Mouse (Mus musculus) C2C12 (cell line): ENCODE measurements at regions not wholly inside any gene's neighbourhood (a gene's known extent, or its start where the extent isn't known, plus 50 kb on each side); places are given as distances from the start of the nearest gene placed in this dataset.
A peak's percentile ranks its signal among the peaks of the same experiment; 100 is the strongest.
"Not testable (repeated sequence)": the region's sequence is repeated elsewhere in the genome, so short reads cannot be mapped to it uniquely, and the experiment has no call there.

ENCODE experiments used
- H3K27me3 ChIP-seq: one replicate; pipeline ENCODE4 v1.6.1; 2011; ENCODE audit not compliant: control insufficient read depth, insufficient read depth, insufficient read length
- H3K36me3 ChIP-seq: one replicate; pipeline ENCODE4 v1.6.1; 2011; ENCODE audit not compliant: control insufficient read depth, insufficient read depth
- H3K4me3 ChIP-seq: one replicate; pipeline ENCODE4 v1.5.1; 2011; ENCODE audit warnings: mild to moderate bottlenecking, control low read depth; ENCODE audit not compliant: poor library complexity, insufficient read depth, severe bottlenecking
- H3K79me2 ChIP-seq: one replicate; pipeline ENCODE4 v1.6.1; 2011; ENCODE audit not compliant: control insufficient read depth, insufficient read depth
- H3K79me3 ChIP-seq: one replicate; pipeline ENCODE4 v1.6.1; 2011; ENCODE audit warnings: low read depth, control low read depth
- H3ac ChIP-seq: one replicate; pipeline ENCODE3; 2011; ENCODE audit warnings: low read depth; ENCODE audit not compliant: control insufficient read depth, insufficient read length
- CEBPB ChIP-seq: IDR thresholded peaks from one replicate; pipeline ENCODE4 v1.6.1; 2011; ENCODE audit warnings: low read depth, mild to moderate bottlenecking, control low read depth, moderate library complexity
- CTCF ChIP-seq: IDR thresholded peaks from one replicate; pipeline ENCODE4 v1.5.1; 2011; ENCODE audit not compliant: control insufficient read depth, insufficient read depth, insufficient read length
- FOSL1 ChIP-seq: IDR thresholded peaks from one replicate; pipeline ENCODE4 v1.8.0; 2011; ENCODE audit warnings: mild to moderate bottlenecking, low read length; ENCODE audit not compliant: poor library complexity, insufficient read depth, severe bottlenecking
- MAX ChIP-seq: IDR thresholded peaks from one replicate; pipeline ENCODE4 v1.6.1; 2011; ENCODE audit warnings: mild to moderate bottlenecking, control low read depth
- MYOD1 ChIP-seq: IDR thresholded peaks from one replicate; pipeline ENCODE4 v1.6.1; 2011; ENCODE audit warnings: low read depth; ENCODE audit not compliant: control insufficient read depth, insufficient read length
- MYOG ChIP-seq: IDR thresholded peaks from one replicate; pipeline ENCODE4 v1.6.1; 2011; ENCODE audit not compliant: control insufficient read depth, insufficient read length; ENCODE audit errors: extremely low read depth
- USF1 ChIP-seq: IDR thresholded peaks from one replicate; pipeline ENCODE4 v1.6.1; 2011; ENCODE audit warnings: low read depth, mild to moderate bottlenecking, control low read depth, moderate library complexity

- Histone ChIP-seq H3K79me2 (no peaks in the 10 kb centered on the region), H3K27me3 (no peaks in the 10 kb centered on the region), H3K79me3 (no peaks in the 10 kb centered on the region), H3K36me3 (no peaks in the 10 kb centered on the region), H3K4me3 (no peak overlapping the region), H3ac (no peak overlapping the region)
- TF ChIP-seq MAX (no peak), MYOG (no peak), CEBPB (no peak), FOSL1 (no peak), USF1 (no peak), MYOD1 (no peak), CTCF (no peak)
These were observed 706.4 kb upstream of the Rag2 start for GRCm38 (mm10) chr2:100918122-100918521.

- no peak overlapping the region for H3ac ChIP-seq
- no peaks in the 10 kb centered on the region for H3K79me2 ChIP-seq
- no peaks in the 10 kb centered on the region for H3K27me3 ChIP-seq
- H3K4me3 ChIP-seq, result no peak overlapping the region
- no peaks in the 10 kb centered on the region for H3K36me3 ChIP-seq
- TF ChIP-seq USF1 (no peak), CEBPB (no peak), FOSL1 (no peak), MYOD1 (no peak), MAX (no peak), CTCF (no peak), MYOG (no peak)
- no peaks in the 10 kb centered on the region for H3K79me3 ChIP-seq
These were observed 704.8 kb upstream of the Rag2 start for GRCm38 (mm10) chr2:100919537-100920212.

DNA sequence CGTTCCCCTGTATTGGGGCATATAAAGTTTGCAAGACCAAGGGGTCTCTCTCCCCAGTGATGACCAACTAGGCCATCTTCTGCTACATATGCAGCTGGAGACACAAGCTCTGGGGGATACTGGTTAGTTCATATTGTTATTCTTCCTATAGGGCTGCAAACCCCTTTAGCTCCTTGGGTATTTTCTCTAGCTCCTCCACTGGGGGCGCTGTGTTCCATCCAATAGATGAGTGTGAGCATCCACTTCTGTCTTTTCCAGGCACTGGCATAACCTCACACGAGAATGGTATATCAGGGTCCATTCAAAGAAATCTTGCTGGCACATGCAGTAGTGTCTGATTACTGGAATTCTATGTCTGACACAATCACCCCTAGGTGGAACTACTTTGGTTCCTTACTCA is 675.9 kb upstream of the Rag2 start:
- H3ac ChIP-seq, H3K27me3 ChIP-seq, H3K4me3 ChIP-seq, H3K79me3 ChIP-seq, H3K79me2 ChIP-seq, H3K36me3 ChIP-seq: not testable (repeated sequence)

GRCm38 (mm10) chr2:100959412-100959811 is 665.1 kb upstream of the Rag2 start:
- no peak for TF ChIP-seq CEBPB
- no peak for TF ChIP-seq MAX
- no peak for TF ChIP-seq USF1
- TF ChIP-seq CTCF, result no peak
- no peak for TF ChIP-seq MYOD1
- no peak for TF ChIP-seq FOSL1
- no peak for TF ChIP-seq MYOG
- no peaks in the 10 kb centered on the region for H3K27me3 ChIP-seq

GRCm38 (mm10) chr2:100964584-100964983 is 659.9 kb upstream of the Rag2 start:
- Histone ChIP-seq H3K36me3 (no peaks in the 10 kb centered on the region), H3K79me3 (no peaks in the 10 kb centered on the region), H3K79me2 (no peaks in the 10 kb centered on the region), H3K27me3 (no peaks in the 10 kb centered on the region), H3K4me3 (no peak overlapping the region), H3ac (no peak overlapping the region)
- TF ChIP-seq CTCF, result no peak
- TF ChIP-seq CEBPB, result peak; percentile 66

More at GRCm38 (mm10) chr2:100959412-100959811, 665.1 kb upstream of the Rag2 start:
- no peak overlapping the region for H3K4me3 ChIP-seq
- H3K36me3 ChIP-seq, result no peaks in the 10 kb centered on the region
- H3ac ChIP-seq, result no peak overlapping the region
- no peaks in the 10 kb centered on the region for H3K79me2 ChIP-seq
- H3K79me3 ChIP-seq, result no peaks in the 10 kb centered on the region

- Histone ChIP-seq H3ac (no peak overlapping the region), H3K36me3 (no peaks in the 10 kb centered on the region), H3K27me3 (no peaks in the 10 kb centered on the region), H3K4me3 (no peak overlapping the region), H3K79me3 (no peaks in the 10 kb centered on the region), H3K79me2 (no peaks in the 10 kb centered on the region)
- TF ChIP-seq MAX (no peak), CEBPB (no peak), USF1 (no peak), MYOD1 (no peak), CTCF (no peak), MYOG (no peak)
These were observed 647.3 kb upstream of the Rag2 start for GRCm38 (mm10) chr2:100977202-100977601.

DNA sequence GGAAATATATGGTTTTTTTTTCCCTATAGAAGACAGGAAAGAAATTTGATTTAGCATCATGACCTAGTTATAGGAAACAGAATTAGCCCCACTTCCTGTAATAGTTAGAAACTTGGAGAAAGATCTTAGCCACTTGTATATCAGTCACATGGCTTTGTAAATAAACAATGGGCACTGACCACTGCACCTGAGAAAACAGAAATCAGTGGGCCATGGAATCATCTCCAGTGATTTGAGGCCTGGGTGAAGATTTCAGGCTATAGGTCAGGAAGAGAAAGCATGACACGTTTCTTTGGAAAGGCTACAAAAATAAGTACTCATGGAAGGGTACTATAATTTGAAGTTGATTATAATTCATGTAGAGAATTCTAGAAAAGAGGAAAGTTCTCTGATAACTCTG is 642.2 kb upstream of the Rag2 start:
- Histone ChIP-seq H3K79me3 (no peaks in the 10 kb centered on the region), H3K79me2 (no peaks in the 10 kb centered on the region)
- no peak for TF ChIP-seq MYOD1

More for the DNA sequence above, 642.2 kb upstream of the Rag2 start:
- H3ac ChIP-seq, result no peak overlapping the region
- H3K36me3 ChIP-seq, result no peaks in the 10 kb centered on the region
- no peaks in the 10 kb centered on the region for H3K27me3 ChIP-seq
- H3K4me3 ChIP-seq, result no peak overlapping the region
